Mouse (Mus musculus) gastrocnemius, adult 2 months (tissue): ENCODE results near the gene Zc3h12d. TPM values are rescaled to one million over a fixed set of nuclear protein-coding genes. Genes with fewer than 3 reads are reported as not detected.

Experiments used
- DNase-seq: peaks from one replicate; pipeline ENCODE4 v3.0.0; 2022
- H3K27ac ChIP-seq: fragments of 200-600 bp; 2 replicates; pipeline ENCODE4 v1.8.1; 2022; ENCODE audit warnings: mild to moderate bottlenecking
- H3K4me3 ChIP-seq: fragments of 200-600 bp; 2 replicates; pipeline ENCODE4 v1.8.1; 2022; ENCODE audit warnings: mild to moderate bottlenecking, moderate library complexity
- CTCF ChIP-seq: fragments of 200-600 bp; IDR thresholded peaks from 2 replicates; pipeline ENCODE4 v1.8.1; 2022; ENCODE audit warnings: antibody characterized with exemption, mild to moderate bottlenecking, moderate library complexity
- intact Hi-C: fragments of 180-260 bp; cut with DNase I; formaldehyde crosslinking; loops from one replicate; pipeline ENCODE4 v1.15.1; 2025
- microRNA-seq: library from miRNA; unstranded; fragments of <30 nt; microRNA quantifications from one replicate; pipeline ENCODE4 v1.2.0, GENCODE M21; 2021
- total RNA-seq, 2 experiments: library from RNA; stranded (reverse); gene quantifications; 2 replicates each; pipeline ENCODE4 v1.2.3; 2021

Zc3h12d gene
- total RNA-seq, 2 experiments from 2014 or later: 0.08 TPM; not detected in 1

DNA sequence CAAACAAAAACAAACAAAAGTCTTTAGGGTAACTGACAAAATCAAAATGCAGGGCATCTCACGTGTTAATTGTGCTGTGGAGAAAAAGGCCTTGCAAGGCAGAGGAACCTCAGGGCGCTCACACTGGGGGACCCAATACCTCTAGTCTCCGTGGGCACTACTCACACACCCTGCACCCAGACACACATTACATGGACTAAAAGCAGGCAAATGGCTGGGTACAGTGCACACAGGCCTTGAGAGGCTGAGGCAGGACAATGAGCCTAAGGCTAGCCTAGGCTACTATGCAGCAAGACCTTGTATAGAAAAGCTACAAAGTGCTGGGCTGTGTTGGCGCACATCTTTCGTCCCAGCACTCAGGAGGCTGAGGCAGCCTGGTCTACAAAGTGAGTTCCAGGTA is 71.9 kb downstream of the Zc3h12d start:
- Histone ChIP-seq H3K27ac (no peak overlapping the region), H3K4me3 (no peak overlapping the region)
- TF ChIP-seq CTCF: no peak
- no peak for DNase-seq
- intact Hi-C loops: no loop called here

DNA sequence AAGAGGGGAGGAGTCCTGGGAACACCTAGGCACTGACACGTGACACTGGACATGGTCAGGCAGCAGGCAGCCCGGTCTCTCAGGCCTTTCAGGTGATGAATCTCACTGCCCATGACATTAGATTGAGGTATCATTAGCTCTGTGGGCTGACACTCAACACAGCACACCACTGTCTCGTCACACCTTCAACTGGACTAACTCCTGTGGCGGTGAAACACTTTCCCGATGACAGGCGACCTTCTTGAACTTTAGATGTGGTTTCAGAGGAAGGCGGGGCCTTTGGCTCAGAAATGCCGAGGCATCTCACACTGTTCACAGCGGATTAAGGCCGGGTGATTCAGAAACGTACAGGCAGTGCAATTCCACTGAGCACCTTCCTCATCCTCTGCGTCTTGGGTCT is 74.9 kb downstream of the Zc3h12d start:
- no peak for TF ChIP-seq CTCF
- intact Hi-C loops: no loop called here
- DNase-seq: no peak
- Histone ChIP-seq H3K4me3 (no peak overlapping the region), H3K27ac (no peak overlapping the region)

DNA sequence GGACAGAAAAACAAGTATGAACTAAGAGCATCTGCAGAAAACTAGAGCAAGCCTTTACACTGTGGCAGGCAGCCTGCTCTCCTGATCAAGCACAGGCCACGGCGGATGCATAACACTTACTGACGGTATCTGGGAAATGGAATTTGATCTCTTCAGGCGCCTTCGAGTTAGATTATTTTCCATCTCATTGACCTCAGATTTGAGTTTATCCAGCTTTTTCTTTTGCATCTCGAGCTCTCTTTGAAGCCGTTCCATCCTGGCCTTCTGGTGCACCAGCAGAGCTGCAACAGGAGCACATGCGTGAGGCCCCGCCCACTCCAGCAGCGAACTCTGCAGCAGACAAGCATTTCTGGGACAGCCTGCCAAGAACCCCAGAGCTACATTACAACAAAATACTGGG is 79.0 kb downstream of the Zc3h12d start:
- TF ChIP-seq CTCF: no peak
- no peak for DNase-seq
- intact Hi-C loops: no loop called here
- no peak overlapping the region for H3K4me3 ChIP-seq
- H3K27ac ChIP-seq: no peak overlapping the region

Small RNAs within 50 kb of the gene (microRNA-seq; reads per million reads assigned to microRNA genes)
- gene Mir5104: not detected

Other genes with a start within 250 kb of the Zc3h12d start
- gene Lrp11, start 242.7 kb upstream of the Zc3h12d start, total RNA-seq: 1 to 10 TPM; 1.1 to 2.0 TPM
- 1 to 10 TPM; 5.6 to 6.3 TPM for gene Nup43, start 165.0 kb upstream of the Zc3h12d start, total RNA-seq
- 100 to 1,000 TPM; 102 to 110 TPM for gene Pcmt1, start 151.3 kb upstream of the Zc3h12d start, total RNA-seq
- gene Lats1, start 151.3 kb upstream of the Zc3h12d start, total RNA-seq: 10 to 100 TPM; 11.8 to 11.9 TPM
- 10 to 100 TPM; 11.2 to 14.0 TPM for gene Katna1, start 106.5 kb upstream of the Zc3h12d start, total RNA-seq
- 100 to 1,000 TPM in 1 of 2 experiments, 10 to 100 TPM in 1; 97.7 to 111 TPM for gene Ginm1, start 39.6 kb upstream of the Zc3h12d start, total RNA-seq
- gene Ppil4, start 39.6 kb upstream of the Zc3h12d start, total RNA-seq: 10 to 100 TPM; 11.9 to 13.8 TPM
- gene Tab2, start 123.8 kb downstream of the Zc3h12d start, total RNA-seq: 100 to 1,000 TPM in 1 of 2 experiments, 10 to 100 TPM in 1; 96.2 to 100 TPM